Mouse (Mus musculus): Measurements from ENCODE around the gene Vmn1r3. TPM values are rescaled to one million over a fixed set of nuclear protein-coding genes. Genes with fewer than 3 reads are reported as not detected.
"Not testable (repeated sequence)": the region's sequence is repeated elsewhere in the genome, so short reads cannot be mapped to it uniquely, and the experiment has no call there.

The Vmn1r3 gene
- not detected in 2 replicates for polyA plus RNA-seq (2015; fragmentation: Nextera tagmentation; extraction: Ambion mirVana)

GRCm38 (mm10) chr4:3185258-3185657, at the start of gene Vmn1r3:
Gene Vmn1r3 (minus strand): TSS chr4:3185358.
- not testable (repeated sequence) for H3K27me3 ChIP-seq (replicated peaks); H3K4me2 ChIP-seq; H3K9ac ChIP-seq; H3K4me3 ChIP-seq (replicated peaks); H3K4me1 ChIP-seq; ATAC-seq (ENCODE audit: insufficient read depth, low FRiP score, low read depth); H3K27ac ChIP-seq; H3K9me3 ChIP-seq; H3K36me3 ChIP-seq
- 84% methylated on average over 1 of the region's 1 CpGs for WGBS

DNA sequence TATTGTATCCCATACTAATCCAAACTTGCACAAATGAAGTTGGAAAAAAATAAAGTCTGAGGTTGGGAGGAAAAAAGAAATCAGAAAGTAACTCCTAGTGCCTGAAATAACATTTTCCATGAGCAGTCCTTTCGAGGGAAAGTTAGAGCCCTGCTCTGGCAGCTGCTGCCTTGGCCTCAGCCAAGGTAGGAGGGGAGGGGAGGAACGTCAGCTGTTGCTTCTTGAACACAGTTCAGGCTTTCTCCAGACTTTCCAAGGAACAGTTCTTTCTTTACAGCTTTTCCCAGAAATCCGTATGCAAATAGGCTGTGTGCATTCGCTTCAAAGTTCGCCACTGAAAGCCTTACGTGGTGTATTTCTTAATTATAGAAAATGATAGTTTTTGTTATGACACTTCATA, 46.9 kb upstream of the Vmn1r3 start:
- Histone ChIP-seq H3K9ac (no peak overlapping the region), H3K4me1 (no peaks in the 10 kb centered on the region), H3K4me3 (replicated peaks) (no peak overlapping the region), H3K27me3 (replicated peaks) (no peaks in the 10 kb centered on the region), H3K4me2 (no peak overlapping the region), H3K36me3 (no peaks in the 10 kb centered on the region), H3K27ac (no peak overlapping the region), H3K9me3 (no peaks in the 10 kb centered on the region)
- 60% methylated on average over 6 of the region's 6 CpGs for WGBS
- no peak for ATAC-seq (ENCODE audit: insufficient read depth, low FRiP score, low read depth)

DNA sequence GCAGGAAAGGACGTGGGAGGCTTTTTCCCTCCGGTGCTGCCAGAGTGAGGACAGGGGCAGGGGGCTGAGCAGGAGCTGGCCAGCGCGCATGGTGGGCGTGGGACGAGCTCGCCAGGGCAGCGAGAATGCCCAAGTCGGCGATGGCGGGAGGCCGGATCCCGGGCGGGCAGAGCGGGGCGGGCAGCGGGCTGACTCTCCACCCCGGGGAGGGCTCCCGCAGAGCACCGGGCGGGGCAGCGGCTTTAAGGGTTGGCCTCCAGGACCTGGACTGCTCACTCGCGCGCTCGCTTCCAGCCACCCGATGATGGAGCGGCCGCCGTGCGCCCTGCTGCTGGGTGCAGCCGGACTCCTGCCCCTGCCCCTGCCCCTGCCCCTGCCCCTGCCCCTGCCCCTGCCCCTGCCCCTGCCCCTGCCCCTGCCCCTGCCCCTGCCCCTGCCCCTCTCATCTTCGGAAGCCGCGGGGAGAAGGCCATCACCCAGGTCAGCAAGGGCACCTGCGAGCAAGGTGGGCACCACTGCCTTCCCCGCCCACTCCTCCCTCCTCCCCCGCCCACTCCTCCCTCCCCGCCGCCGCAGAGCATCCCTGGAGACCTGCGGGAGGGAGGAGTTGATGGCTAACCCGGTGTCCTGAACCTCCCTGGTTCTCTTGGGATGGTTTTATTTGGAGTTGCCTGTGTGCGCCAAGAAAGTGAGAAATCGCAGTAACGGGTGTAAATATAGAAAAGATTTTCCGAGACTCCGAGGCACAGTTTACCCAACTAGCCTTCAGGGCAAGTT, 45.9 kb upstream of the Vmn1r3 start:
- H3K36me3 ChIP-seq: no peaks in the 10 kb centered on the region
- H3K4me3 ChIP-seq (replicated peaks): peak overlapping the region; percentile 41
- WGBS: 5% methylated on average over 33 of the region's 48 CpGs
- no peak overlapping the region for H3K27ac ChIP-seq
- no peaks in the 10 kb centered on the region for H3K27me3 ChIP-seq (replicated peaks)
- H3K4me1 ChIP-seq: no peaks in the 10 kb centered on the region
- peak; percentile 53 for ATAC-seq (ENCODE audit: insufficient read depth, low FRiP score, low read depth)
- H3K9ac ChIP-seq: no peak overlapping the region
- no peaks in the 10 kb centered on the region for H3K9me3 ChIP-seq
- peak overlapping the region; percentile 68 for H3K4me2 ChIP-seq

GRCm38 (mm10) chr4:3229532-3229931, 44.4 kb upstream of the Vmn1r3 start:
- no peak overlapping the region for H3K9ac ChIP-seq
- H3K4me2 ChIP-seq: no peak overlapping the region
- no peak overlapping the region for H3K27ac ChIP-seq
- H3K36me3 ChIP-seq: no peaks in the 10 kb centered on the region
- H3K27me3 ChIP-seq (replicated peaks): no peaks in the 10 kb centered on the region
- WGBS: 63% methylated on average over 4 of the region's 4 CpGs
- no peak overlapping the region for H3K4me3 ChIP-seq (replicated peaks)
- H3K4me1 ChIP-seq: no peaks in the 10 kb centered on the region
- H3K9me3 ChIP-seq: no peaks in the 10 kb centered on the region; the same call in 1 of the 2 replicates
- ATAC-seq (ENCODE audit: insufficient read depth, low FRiP score, low read depth): peak; percentile 63

DNA sequence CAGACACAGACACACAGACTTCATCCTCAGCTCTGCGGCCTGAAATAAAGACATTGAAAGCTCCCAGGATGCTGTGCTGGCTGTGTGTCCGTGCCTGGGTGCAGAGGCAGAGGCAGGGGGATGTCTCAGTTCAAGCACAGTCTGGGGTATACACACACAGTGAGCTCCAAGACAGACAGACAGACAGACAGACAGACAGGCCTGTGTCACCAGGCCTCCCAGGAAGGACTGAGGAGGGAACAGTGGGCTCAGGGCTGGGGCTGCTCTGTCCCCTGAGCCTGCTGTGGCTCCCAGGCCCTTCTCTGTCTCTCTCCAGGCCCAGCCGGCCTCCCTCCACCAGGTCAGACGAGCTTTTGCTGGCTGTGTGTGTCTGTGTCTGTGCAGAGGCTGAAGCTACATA, 43.3 kb upstream of the Vmn1r3 start:
- Histone ChIP-seq H3K9me3 (no peaks in the 10 kb centered on the region; the same call in 1 of the 2 replicates), H3K4me1 (no peaks in the 10 kb centered on the region), H3K4me3 (replicated peaks) (no peak overlapping the region), H3K27ac (no peak overlapping the region), H3K36me3 (no peaks in the 10 kb centered on the region), H3K27me3 (replicated peaks) (no peaks in the 10 kb centered on the region), H3K4me2 (no peak overlapping the region), H3K9ac (no peak overlapping the region)
- WGBS: 67% methylated on average over 4 of the region's 4 CpGs
- no peak for ATAC-seq (ENCODE audit: insufficient read depth, low FRiP score, low read depth)

- no peak overlapping the region for H3K4me3 ChIP-seq (replicated peaks)
- no peak overlapping the region for H3K4me2 ChIP-seq
- no peaks in the 10 kb centered on the region; the same call in 1 of the 2 replicates for H3K9me3 ChIP-seq
- no peaks in the 10 kb centered on the region for H3K4me1 ChIP-seq
- no peak overlapping the region for H3K27ac ChIP-seq
- no peaks in the 10 kb centered on the region for H3K27me3 ChIP-seq (replicated peaks)
- no peak overlapping the region for H3K9ac ChIP-seq
- 63% methylated on average over 5 of the region's 5 CpGs for WGBS
- no peak for ATAC-seq (ENCODE audit: insufficient read depth, low FRiP score, low read depth)
- no peaks in the 10 kb centered on the region for H3K36me3 ChIP-seq
Measured at GRCm38 (mm10) chr4:3227751-3228150, 42.6 kb upstream of the Vmn1r3 start.

DNA sequence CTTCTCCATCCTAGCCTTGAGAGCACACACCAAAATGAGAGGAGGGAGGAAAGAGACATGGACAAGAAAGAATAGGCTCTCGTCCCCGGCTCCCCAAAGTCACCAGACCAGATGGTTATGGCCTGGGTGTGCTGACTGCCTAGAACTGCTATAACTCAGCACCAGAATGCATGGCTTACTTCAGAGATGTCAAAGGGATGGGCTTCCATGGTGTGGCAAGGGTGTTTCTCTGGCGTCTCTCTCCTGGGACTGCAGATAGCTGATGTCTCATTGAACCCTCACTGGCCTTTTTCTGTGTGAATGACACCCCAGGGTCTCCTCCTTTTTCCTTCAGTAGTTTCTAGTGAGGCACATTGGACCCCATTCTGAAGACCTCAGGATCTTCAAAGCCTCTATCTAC, 41.3 kb upstream of the Vmn1r3 start:
- 71% methylated on average over 3 of the region's 3 CpGs for WGBS
- Histone ChIP-seq H3K4me3 (replicated peaks) (no peak overlapping the region), H3K4me1 (no peaks in the 10 kb centered on the region), H3K9ac (no peak overlapping the region), H3K27ac (no peak overlapping the region), H3K27me3 (replicated peaks) (no peaks in the 10 kb centered on the region), H3K4me2 (no peak overlapping the region), H3K9me3 (no peaks in the 10 kb centered on the region; the same call in 1 of the 2 replicates), H3K36me3 (no peaks in the 10 kb centered on the region)
- no peak for ATAC-seq (ENCODE audit: insufficient read depth, low FRiP score, low read depth)

DNA sequence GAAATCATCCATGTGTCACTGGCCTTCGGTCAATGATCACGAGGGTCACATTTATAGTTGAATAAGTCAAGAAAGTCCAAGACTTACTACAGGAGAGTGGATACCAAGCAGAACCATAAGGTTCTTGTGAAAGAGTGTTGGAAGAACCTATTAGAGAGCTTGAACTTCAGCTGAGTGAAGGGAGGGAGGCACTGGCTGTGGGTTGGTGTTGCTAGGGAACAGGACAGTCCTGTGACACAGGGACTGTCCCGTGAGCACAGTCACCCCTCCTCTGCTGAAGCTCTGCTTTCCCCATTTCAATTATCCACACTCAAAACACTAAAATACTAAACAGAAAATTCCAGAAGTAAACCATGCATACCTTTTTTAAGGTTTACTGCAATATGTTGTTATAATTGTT, 40.3 kb upstream of the Vmn1r3 start:
- not testable (repeated sequence) for H3K4me3 ChIP-seq (replicated peaks); H3K4me2 ChIP-seq; H3K36me3 ChIP-seq; H3K9ac ChIP-seq; H3K9me3 ChIP-seq; H3K4me1 ChIP-seq; ATAC-seq (ENCODE audit: insufficient read depth, low FRiP score, low read depth); H3K27ac ChIP-seq; H3K27me3 ChIP-seq (replicated peaks)
- WGBS: 57% methylated on average over 3 of the region's 3 CpGs

GRCm38 (mm10) chr4:3224848-3225247, 39.7 kb upstream of the Vmn1r3 start:
- H3K9me3 ChIP-seq; H3K27me3 ChIP-seq (replicated peaks); H3K4me3 ChIP-seq (replicated peaks); ATAC-seq (ENCODE audit: insufficient read depth, low FRiP score, low read depth); H3K4me1 ChIP-seq; H3K9ac ChIP-seq; H3K36me3 ChIP-seq; H3K4me2 ChIP-seq; H3K27ac ChIP-seq: not testable (repeated sequence)
- 53% methylated on average over 3 of the region's 3 CpGs for WGBS

- not testable (repeated sequence) for H3K27ac ChIP-seq; H3K9ac ChIP-seq; H3K4me3 ChIP-seq (replicated peaks); H3K4me2 ChIP-seq; H3K36me3 ChIP-seq; H3K27me3 ChIP-seq (replicated peaks); H3K4me1 ChIP-seq; ATAC-seq (ENCODE audit: insufficient read depth, low FRiP score, low read depth); H3K9me3 ChIP-seq
- 74% methylated on average over 7 of the region's 9 CpGs for WGBS
Measured at GRCm38 (mm10) chr4:3223483-3224209, 38.5 kb upstream of the Vmn1r3 start.

DNA sequence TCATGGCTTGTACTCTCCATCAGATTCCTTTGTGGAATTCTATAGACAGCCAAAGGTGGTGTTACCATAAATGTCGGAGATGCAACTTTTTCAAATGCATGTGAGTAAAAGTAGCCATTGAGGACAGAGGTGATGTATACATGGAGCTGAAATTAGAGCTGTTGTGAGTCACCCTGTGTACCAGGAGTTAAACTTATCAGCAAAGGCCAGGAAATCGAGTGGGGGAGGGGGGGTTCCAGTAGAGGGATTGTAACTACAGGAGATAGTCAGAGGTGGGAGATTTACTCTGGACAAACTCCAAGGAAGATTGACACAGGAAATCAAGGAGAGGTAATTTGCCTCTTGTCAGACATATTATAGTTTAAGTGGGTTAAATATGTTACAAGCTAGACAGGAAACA, 31.2 kb upstream of the Vmn1r3 start:
- H3K4me1 ChIP-seq; H3K9me3 ChIP-seq; H3K9ac ChIP-seq; H3K4me2 ChIP-seq; H3K4me3 ChIP-seq (replicated peaks); H3K36me3 ChIP-seq; H3K27ac ChIP-seq; ATAC-seq (ENCODE audit: insufficient read depth, low FRiP score, low read depth); H3K27me3 ChIP-seq (replicated peaks): not testable (repeated sequence)
- WGBS: 63% methylated on average over 2 of the region's 2 CpGs

DNA sequence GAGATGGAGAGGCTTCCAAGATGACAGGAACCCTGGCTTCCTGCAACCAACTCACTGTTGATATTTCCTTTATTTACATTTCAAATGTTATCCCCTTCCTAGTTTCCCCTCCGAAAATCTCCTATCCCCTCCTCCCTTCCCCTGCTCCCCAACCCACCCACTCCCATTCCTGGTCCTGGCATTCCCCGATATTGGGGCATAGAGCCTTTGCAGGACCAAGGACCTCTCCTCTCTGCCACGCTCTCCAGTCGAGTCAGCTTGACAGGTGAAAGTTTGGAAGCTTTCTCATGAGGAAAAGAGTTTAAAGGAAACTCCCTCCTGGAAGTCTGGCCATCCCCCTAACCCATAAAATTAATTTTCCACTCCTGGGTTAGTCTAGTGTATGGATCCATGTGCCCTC, 28.2 kb upstream of the Vmn1r3 start:
- ATAC-seq (ENCODE audit: insufficient read depth, low FRiP score, low read depth): not testable (repeated sequence)

More for the DNA sequence above, 28.2 kb upstream of the Vmn1r3 start:
- not testable (repeated sequence) for H3K9me3 ChIP-seq; H3K27ac ChIP-seq; H3K4me3 ChIP-seq (replicated peaks); H3K4me1 ChIP-seq; H3K36me3 ChIP-seq; H3K4me2 ChIP-seq; H3K9ac ChIP-seq; H3K27me3 ChIP-seq (replicated peaks)
- WGBS: 50% methylated on average over 4 of the region's 4 CpGs
